Mouse (Mus musculus) spleen, adult 12 weeks (tissue): ENCODE measurements at regions not wholly inside any gene's neighbourhood (a gene's known extent, or its start where the extent isn't known, plus 50 kb on each side); places are given as distances from the start of the nearest gene placed in this dataset.

ENCODE experiments used
- DNase-seq: peaks from one replicate; pipeline ENCODE4 v3.0.0; 2022; ENCODE audit warnings: low spot score

GRCm38 (mm10) chr2:128217784-128218467, 92.1 kb downstream of the Bcl2l11 start:
- DNase-seq: no peak

- no peak for DNase-seq
Observed at GRCm38 (mm10) chr2:128218961-128219360, 93.1 kb downstream of the Bcl2l11 start.

- no peak for DNase-seq
Observed at GRCm38 (mm10) chr2:128221055-128221454, 95.2 kb downstream of the Bcl2l11 start.

GRCm38 (mm10) chr2:128221657-128222056, 95.8 kb downstream of the Bcl2l11 start:
- DNase-seq: no peak

GRCm38 (mm10) chr2:128226465-128227047, 100.7 kb downstream of the Bcl2l11 start:
- DNase-seq: no peak

DNA sequence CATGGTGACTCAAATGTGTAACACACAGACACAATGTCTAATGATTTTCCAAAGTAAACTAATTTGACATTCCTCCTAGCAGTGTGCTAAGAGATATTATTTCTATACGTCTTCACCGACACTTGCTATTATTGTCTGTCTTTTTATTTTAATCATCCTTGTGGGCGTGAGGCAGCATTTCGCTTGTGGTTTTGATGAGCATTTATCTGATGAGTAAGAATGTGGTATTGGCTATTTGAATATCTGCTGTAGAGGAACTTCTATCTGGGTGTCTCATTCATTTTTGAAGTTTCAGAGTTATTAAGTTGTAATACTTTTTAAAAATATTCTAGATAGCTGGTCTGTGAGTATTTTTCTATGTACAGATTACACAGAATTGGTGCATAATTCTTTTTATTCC, 103.9 kb downstream of the Bcl2l11 start:
- DNase-seq: no peak

DNA sequence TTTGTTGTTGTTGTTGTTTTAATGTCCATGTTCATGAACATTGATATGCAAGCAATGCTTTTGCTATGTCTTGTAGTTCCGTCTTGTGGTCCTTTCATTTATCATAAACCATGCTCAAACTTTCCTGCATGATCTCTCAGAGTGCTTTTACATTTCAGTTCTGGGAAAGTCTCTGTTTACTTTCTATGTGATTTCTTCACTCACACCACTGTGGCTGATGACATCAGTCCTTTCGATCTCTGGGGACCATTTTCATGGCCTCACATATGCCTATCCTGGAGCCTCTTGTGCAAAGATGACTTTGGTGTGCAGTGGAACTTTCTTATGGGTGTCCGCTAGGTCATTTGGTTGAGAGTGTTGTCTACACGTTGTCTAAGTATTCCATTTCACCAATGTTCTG, 105.1 kb downstream of the Bcl2l11 start:
- no peak for DNase-seq

DNA sequence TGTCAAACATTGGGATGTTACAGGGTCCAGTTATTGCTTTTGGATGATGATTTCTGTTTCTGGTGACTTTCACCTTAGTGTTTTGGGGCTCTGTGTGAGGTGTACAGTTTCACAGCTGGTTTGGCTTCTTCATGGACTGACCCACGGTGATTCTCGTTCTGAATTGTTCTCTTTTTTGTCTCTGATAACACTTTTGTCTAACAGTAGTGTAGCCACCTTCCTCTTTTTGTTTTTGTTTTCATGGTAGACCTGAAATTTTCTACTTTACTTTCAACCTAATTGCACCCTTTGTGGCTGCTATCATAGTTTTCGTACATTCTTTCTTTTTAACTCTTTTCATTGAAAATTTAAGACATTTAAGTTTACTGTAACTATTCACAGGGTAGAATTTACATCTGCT, 105.5 kb downstream of the Bcl2l11 start:
- no peak for DNase-seq

DNA sequence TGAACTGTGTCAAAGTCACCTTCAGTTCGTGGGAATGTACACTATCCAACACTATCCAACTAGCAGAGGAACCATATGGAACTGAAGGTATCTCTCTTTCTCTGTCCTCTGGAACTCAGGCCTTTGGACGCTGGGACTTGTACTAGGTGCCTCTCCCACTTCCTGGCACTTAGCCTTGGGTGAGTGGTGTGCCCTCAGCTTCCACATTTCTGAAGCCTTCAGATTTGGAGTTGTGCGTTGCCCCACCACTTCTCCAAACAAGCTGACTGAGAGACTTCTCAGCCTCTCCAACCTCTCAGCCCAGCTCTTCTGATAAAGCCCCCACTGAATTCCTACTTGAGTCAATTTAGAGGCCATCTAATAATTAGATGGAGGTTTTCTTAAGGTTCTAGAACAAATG, 106.2 kb downstream of the Bcl2l11 start:
- no peak for DNase-seq

GRCm38 (mm10) chr2:128235127-128235526, 109.3 kb downstream of the Bcl2l11 start:
- DNase-seq: no peak

- DNase-seq: no peak
Observed at GRCm38 (mm10) chr2:128239451-128239850, 113.6 kb downstream of the Bcl2l11 start.

DNA sequence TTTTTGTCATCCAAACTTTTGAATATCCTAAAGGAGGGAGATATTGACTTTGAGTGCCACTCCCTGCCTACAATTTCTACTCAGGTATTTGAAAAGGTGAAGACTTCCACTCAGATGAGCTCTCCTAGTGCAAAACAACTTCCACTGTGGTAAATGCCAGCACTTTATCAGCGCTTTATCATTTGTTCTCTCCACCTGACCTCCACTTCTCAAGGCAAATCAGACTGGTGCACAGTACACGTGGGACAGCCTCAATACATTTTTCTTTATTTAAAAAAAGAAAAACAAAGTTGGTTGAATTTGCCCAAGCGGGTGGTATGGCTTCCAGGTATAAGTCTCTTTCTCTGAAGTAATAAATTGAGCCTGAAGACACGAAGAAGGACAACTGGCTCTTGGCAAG, 114.2 kb downstream of the Bcl2l11 start:
- no peak for DNase-seq

DNA sequence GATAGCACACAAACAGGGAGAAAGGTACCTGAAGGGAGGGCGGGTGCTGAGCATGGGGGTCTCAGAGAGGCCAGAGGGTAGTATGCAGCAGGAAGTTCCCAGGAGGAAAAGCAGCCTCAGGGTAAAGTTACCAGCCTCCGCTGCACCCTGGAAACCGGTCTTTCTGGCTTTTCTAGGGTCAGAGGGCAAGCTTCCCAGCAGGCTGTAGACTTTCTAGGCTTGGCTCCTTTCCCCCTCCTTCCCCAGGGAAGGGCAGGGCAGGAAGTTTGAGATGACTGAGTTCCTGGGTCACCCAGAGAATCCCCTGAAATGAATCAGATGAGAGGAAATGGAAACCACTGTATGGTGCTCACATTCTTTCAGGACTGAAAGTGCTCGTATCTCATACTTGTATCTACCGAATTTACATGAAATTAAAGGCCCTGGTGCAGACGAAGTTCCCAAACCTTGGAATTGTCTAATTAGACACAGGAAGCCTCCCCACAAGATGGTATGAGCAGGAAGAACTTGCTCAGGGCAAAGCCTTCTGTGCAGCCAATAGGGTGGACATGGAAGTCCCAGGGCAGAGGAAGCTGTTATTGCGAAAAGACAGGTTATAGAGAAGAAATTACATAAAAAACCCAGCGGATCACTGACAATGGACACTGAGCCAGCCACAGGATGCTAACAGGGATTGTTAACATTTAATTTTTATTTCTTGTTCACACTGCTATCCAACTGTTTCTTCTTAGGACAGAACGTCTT, 114.9 kb downstream of the Bcl2l11 start:
- DNase-seq: no peak

GRCm38 (mm10) chr2:128241280-128241665, 115.4 kb downstream of the Bcl2l11 start:
- DNase-seq: no peak

DNA sequence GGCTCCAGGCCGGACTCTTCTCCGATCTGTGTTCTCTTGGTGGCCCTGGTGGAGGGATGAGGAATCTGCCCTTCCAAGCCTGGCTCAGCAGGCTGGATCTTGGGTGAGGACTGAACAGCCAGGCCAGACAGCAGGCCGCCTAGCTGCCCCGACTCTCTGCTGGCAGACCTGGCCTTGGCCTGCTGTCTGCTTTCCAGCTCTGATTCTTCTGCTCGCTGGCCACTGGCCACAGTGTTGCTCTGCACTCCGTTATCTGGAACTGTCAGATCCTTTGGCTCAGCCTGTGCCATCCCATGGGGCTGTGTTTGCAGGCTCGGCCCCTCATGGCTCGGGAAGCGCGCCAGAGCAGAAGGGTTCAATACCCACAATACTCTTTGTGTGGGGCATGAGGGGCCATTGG, 119.7 kb downstream of the Bcl2l11 start:
- no peak for DNase-seq

DNA sequence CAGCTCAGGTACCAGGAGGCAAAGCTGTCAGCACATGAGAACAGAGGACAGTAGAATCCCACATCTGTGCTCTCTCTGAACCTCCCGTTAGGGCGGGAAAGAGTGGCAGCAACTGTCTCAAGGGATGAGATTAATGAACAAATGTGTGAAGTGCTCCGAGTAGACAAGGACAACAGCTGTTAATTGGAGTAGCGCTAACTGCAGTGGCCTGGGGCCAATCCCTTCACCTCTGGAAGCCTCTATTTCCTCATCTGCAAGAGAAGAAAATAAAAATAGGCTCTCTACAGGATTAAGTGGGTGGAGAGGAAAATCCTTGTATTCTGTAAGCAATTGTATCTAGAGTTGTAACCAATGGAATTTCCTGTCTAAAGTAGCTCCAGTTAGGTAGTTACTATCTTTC, 122.1 kb downstream of the Bcl2l11 start:
- no peak for DNase-seq

- DNase-seq: no peak
Observed at GRCm38 (mm10) chr2:128249188-128249587, 123.3 kb downstream of the Bcl2l11 start.

DNA sequence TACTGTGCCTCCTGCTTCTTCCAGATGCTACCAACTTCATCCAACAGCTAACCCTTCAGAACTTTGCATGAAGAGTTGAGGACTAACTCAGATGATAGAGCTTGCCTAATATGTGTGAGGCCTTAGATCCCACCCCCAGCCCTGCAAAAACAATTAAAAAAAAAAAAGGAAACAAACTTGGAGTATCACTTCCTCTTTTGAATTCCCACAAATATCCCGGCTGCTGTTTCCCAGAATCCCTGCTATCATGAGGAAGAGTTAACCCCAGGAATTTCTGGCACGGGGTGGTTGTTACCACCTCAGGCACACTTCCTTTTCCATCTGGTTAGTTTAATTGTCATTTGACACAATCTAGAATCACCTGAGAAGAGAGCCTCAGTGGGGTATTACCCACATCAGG, 123.8 kb downstream of the Bcl2l11 start:
- no peak for DNase-seq

GRCm38 (mm10) chr2:128250841-128251240, 125.0 kb downstream of the Bcl2l11 start:
- no peak for DNase-seq

GRCm38 (mm10) chr2:128256651-128257050, 130.8 kb downstream of the Bcl2l11 start:
- no peak for DNase-seq

- DNase-seq: no peak
Observed at GRCm38 (mm10) chr2:128257262-128257661, 131.4 kb downstream of the Bcl2l11 start.

GRCm38 (mm10) chr2:128263880-128264279, 138.0 kb downstream of the Bcl2l11 start:
- no peak for DNase-seq
